Mouse (Mus musculus) small intestine, adult 10 weeks (tissue): ENCODE measurements around the gene Olfr1358. TPM values are rescaled to one million over a fixed set of nuclear protein-coding genes. Genes with fewer than 3 reads are reported as not detected.

Source experiments
- polyA plus RNA-seq: library from polyadenylated mRNA; stranded (reverse); fragments of 350-450 nt; fragmentation: Illumina TruSeq; extraction: RNeasy Lipid Tissue Mini Kit (QIAGEN cat#74804); gene quantifications from one replicate; pipeline ENCODE4 v1.2.3, GENCODE M21; 2014; ENCODE audit warnings: low replicate concordance

Olfr1358 gene
- not detected for polyA plus RNA-seq

GRCm38 (mm10) chr10:78517128-78517527, at the start of gene Olfr1358:
Gene Olfr1358, plus strand, starts transcription at chr10:78517428.

Other genes with a start within 250 kb of the Olfr1358 start
- gene Agpat3, start 164.9 kb upstream of the Olfr1358 start, polyA plus RNA-seq = 25.7 TPM
- 7.9 TPM for gene Rrp1, start 104.4 kb upstream of the Olfr1358 start, polyA plus RNA-seq
- 22.2 TPM for gene Cstb, start 91.8 kb upstream of the Olfr1358 start, polyA plus RNA-seq
- 13.2 TPM for gene Pdxk, start 52.5 kb upstream of the Olfr1358 start, polyA plus RNA-seq
- 6.6 TPM for gene Ilvbl, start 56.9 kb downstream of the Olfr1358 start, polyA plus RNA-seq
- gene Syde1, start 74.5 kb downstream of the Olfr1358 start, polyA plus RNA-seq = 1.0 TPM
- not detected for gene Olfr1357, start 100.6 kb downstream of the Olfr1358 start, polyA plus RNA-seq
- gene Casp14, start 200.9 kb downstream of the Olfr1358 start, polyA plus RNA-seq = 0.45 TPM
- not detected for gene Ccdc105, start 235.6 kb downstream of the Olfr1358 start, polyA plus RNA-seq